Mouse (Mus musculus) liver, postnatal 0 days (tissue): Measurements from ENCODE around the gene Chac1.

Experiments
- CTCF ChIP-seq: sonication (generic); IDR thresholded peaks from 2 replicates; pipeline ENCODE4 v1.5.1; 2016; ENCODE audit warnings: antibody characterized with exemption, low read depth
- EP300 ChIP-seq: IDR thresholded peaks from 2 replicates; pipeline ENCODE4 v1.6.1; 2016; ENCODE audit warnings: antibody characterized with exemption, low read depth, mild to moderate bottlenecking

GRCm38 (mm10) chr2:119370116-119370515, 19.1 kb downstream of the Chac1 start:
- TF ChIP-seq CTCF (no peak), EP300 (no peak)
